Mouse (Mus musculus) cortical plate, adult 2 months (tissue): ENCODE measurements at regions not wholly inside any gene's neighbourhood (a gene's known extent, or its start where the extent isn't known, plus 50 kb on each side); places are given as distances from the start of the nearest gene placed in this dataset.

Experiments used
- CTCF ChIP-seq: fragments of 200-500 bp; IDR thresholded peaks from 2 replicates; pipeline ENCODE4 v1.5.1; 2011; ENCODE audit warnings: mild to moderate bottlenecking, control low read depth, low read length; ENCODE audit not compliant: insufficient read depth; ENCODE audit errors: extremely low read depth
- POLR2A ChIP-seq: fragments of 200-500 bp; IDR thresholded peaks from 2 replicates; pipeline ENCODE4 v1.6.1; 2011; ENCODE audit warnings: mild to moderate bottlenecking, low read length, control low read depth; ENCODE audit not compliant: insufficient read depth; ENCODE audit errors: extremely low read depth

DNA sequence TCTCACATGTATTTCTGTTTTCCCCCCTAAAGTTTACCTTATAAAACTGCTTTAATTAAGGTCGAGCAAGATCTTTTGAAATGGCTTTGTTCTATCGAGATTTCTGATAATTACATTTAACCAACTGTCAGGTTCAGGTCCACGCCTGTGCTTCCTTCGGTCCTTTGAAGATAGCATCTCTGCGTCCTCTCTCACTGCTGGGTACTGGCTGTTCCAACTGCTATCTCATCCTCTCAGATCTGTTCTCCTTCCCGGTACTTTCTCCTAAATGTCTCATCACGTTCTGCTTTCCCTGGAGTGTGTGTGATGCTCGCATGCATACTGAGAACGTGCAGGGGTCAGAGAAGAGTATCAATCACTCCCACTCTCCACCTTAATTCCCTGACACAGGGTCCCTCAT is 125.8 kb upstream of the A230072I06Rik start:
- TF ChIP-seq POLR2A: no peak
- TF ChIP-seq CTCF: no peak
